Mouse (Mus musculus): ENCODE data around the gene Mc3r.

GRCm38 (mm10) chr2:172222394-172222785 is 25.9 kb upstream of the Mc3r start:
- no peak for TF ChIP-seq CTCF (IDR thresholded peaks at IDR 0.05; ENCODE audit: borderline replicate concordance, extremely low read depth, insufficient read depth, insufficient read length)
- TF ChIP-seq POLR2A (IDR thresholded peaks at IDR 0.05; ENCODE audit: borderline replicate concordance, extremely low read depth, insufficient read depth, insufficient read length, poor library complexity, severe bottlenecking) = no peak

Measured in brain, embryonic 14.5 days (tissue).